Mouse (Mus musculus) thymus, postnatal 4 days (tissue): ENCODE measurements at regions not wholly inside any gene's neighbourhood (a gene's known extent, or its start where the extent isn't known, plus 50 kb on each side); places are given as distances from the start of the nearest gene placed in this dataset.

Source experiments
- DNase-seq: peaks from one replicate; pipeline ENCODE4 v3.0.0; 2021

DNA sequence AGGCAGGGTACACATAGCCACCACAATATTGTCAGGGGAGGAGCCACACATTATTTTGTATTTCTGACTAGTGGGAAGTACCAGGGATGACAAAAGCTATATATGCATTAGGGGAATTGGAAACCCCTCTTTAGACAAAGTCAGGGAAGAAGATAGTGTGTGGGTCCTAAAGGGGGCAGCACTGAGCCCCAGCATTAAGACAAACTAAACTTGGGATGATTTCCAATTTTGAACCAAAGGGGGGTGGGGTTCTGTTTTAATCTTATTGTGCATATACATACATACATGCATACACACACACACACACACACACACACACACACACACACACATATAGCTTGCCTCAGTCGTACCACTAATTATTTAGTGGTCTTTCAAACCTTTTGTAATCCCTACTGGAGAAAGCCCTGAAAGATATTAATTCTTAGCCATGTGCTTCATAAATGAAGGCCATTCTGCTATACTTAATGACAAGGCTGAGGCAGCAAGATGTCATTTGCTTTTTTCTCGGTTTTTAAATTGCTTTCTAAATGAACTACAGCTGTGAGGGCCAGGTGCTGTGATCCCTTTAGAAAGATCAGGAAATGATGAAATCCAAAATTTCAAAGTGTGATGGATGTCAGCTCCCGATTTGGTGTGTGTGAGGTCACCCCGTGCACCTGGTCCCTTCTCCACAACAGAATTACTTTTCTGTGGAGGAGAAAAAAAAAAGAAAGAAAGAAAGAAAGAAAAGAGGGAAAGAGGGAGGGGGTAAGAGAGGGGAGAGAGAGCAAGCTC is 523.5 kb downstream of the Rnf144a start:
- peak; percentile 38 for DNase-seq

DNA sequence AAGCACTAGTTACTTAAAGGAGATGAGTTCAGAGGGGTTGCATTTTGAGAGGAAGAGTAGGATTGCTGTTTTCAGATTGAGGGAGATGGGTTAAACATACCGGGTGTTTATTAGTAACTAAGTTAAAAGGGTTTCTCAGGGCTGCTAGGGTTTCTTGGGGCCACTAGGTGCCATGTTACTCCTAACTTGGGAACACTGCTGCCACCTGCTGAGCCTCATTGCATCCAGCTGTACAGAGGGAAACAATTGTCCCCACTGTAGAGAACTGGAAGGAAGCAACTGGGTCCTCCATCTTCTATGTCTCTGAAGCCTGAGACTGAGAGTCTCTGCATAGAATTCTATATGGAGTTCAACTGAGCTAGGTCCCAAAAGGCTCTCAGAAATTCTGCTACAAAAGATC is 524.3 kb downstream of the Rnf144a start:
- peak; percentile 51 for DNase-seq

DNA sequence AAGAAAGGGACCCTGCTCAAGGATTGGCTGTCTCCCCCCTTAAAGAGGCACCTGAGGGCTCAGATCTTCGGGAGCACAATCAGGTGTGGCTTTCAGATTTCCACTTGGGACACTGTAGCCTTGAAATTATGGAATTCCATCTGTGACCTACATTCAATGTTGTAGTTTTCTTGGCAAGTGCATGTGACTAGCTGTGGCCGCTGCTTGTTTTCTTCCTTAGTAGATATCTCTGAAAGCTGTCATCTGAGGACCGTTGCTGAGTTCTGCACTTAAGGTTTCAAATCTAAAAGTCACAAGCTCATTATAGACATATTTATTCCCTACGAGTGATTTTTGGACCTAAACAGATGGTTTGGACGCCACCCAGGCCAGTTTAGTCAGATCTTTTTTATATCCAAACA is 531.3 kb downstream of the Rnf144a start:
- DNase-seq = no peak

DNA sequence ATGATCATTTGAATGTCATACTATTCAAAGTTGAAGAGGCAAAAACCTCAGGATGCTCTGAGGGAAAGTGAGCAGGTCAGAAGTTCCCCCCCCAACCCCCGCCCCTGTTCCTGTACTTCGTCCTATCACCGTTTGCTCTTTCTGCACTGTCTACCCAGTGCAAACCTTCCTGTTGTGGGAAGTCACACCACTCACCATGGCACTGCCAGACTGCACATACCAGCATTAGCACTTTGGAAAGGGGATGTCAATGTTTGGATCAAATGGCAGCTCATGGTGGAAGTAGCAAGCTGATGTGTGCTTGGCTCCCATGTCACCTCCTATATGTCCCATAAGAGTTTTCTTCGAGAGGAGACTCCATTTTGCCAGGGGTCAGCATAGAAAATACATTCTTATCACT is 543.2 kb downstream of the Rnf144a start:
- no peak for DNase-seq

DNA sequence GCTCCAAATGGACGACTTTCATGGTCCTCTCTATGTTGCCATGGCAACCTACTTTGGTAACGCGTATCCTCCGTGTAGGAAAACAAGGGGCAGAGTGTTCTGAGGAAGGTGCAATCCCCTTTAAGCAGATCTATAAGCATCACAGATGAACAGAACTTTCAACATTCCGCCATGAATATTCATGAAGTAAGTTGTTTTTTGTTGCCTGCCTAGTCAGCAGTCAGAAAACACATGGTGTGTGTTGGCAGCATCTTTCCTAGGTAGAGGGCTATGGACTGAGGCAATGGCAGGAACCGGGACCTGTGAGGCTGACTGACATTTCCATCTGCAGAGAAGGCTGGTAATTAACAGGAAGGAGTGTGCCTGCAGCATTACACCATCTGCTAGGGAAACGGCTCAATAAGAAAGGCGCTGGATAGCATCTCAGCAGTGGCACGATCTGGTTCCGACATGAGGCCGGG is 544.0 kb downstream of the Rnf144a start:
- DNase-seq = no peak

DNA sequence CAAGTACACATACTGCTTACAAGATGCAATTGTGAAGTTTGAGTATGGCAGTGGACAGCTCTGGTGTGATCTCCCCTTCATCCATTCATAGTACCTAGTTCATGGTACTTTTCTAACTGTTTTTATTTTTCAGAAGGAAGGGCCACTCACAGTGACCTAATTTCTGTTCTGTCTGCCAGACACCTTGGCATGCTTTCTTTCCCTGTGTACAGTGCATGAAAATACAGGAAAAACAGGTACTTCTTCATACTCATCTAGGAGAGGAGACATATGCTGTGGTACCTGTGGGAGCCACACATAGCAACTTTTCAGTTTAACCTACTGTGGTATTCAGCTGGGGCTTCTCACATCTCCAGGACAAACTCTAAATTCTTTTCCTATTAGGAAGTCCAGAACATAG is 545.2 kb downstream of the Rnf144a start:
- DNase-seq = no peak

DNA sequence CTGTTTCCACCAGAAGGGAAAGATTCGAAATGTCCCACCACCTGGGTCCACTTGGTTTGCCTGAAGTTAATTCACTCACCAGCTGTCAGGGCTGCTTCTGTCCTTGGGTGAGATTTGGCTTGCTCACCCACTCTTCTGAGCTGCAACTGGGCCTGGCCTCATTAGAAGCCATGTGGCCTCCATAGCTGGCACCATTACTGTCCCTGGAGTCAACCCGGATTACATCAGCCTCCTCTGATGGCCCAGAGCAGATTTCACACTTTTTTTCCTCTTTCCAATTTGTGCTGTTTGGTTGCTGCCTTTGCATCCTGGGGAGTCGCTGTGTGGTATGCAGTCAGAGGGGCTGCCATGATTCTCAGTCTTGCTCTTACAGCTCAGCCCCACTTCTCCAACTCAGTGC is 550.0 kb downstream of the Rnf144a start:
- DNase-seq = no peak

DNA sequence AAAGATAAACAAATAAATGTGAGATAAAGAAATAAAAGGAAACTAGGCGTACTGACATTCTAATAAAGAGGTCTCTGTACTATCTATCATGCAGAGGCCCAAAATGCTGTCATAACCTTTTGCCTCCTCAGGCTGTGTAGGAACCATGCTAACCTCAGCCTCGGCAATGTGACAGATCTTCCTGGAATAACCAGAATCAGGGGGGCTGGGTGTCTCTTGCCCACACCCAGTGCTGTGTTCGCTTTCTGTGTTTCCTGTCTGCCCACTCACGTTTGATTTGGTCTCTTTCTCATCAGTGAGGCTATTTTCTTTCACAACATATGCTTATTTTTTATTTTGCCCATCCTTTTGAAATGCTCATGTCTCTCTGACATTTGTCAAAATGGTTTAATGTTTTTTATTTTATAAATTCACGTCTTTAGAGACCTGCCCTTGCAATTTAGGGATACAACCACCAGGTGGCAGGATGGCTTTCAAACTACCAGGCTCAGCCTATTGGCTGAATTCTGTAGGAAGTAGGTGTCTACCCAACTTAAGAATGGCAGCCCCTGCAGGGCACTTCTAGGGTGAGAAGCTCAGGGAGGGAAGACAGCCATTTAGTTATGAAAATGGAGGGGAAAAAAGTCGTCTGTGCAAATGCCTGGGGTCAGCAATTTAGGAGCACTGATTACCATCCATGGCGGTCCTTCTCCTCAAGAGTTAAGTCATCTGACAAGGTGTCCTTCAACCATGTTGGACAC is 550.8 kb downstream of the Rnf144a start:
- peak; percentile 73 for DNase-seq

DNA sequence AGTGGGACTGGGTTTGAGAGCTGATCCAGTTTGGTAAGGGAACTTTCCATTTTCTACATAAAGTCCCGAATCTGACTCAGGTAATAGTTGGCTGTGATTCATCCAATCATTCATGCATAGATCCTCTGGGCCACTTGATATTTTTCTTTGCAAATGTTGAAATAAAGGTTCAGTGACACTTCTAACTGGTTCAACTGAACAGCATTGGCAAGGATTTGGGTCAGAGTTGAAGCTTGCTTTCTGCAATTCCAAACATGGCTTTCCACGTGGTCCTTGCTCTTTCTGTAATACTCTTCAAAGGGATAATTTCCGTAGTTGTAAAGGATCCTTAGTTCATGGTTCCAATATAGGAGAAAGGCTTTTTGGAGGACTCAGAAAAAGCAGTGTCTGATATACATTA is 554.0 kb downstream of the Rnf144a start:
- DNase-seq = no peak

DNA sequence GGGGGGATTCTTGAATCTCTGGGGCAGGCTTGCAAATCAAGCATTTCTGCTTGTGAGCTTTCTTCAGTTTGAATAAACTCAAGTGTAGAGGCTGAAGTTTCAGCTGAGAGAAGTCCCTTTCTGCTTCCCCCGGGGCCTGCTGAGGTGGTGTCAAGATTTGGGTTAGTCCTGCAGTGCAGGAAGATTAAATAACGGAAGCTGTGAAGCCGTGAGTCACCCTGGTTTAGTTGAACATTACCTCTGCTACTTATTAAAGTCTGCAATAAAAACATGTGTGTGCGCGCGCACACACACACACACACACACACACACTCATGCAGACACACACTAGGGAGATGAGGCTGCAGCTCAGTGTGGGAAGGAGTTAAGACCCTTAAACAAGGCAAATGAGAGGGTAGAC is 556.7 kb downstream of the Rnf144a start:
- no peak for DNase-seq

DNA sequence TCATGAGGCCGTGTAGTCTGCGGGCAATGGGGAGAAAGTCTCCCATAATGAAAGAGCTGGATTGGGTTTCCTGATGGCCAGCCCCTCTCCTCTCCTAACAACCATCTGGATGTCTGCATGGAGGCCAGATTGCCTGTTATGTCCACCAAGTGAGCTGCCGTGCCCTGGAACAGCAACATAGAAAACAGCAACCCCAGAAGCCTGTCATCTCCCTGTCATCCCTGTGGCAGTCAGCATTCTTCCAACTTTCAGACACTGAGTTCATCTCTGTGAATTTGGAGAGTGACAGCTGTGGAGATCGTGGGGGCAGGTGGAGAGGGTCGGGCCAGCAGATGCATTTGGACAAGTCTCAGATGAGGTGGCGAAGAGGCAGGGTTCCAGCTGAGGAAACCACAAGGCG is 585.0 kb downstream of the Rnf144a start:
- no peak for DNase-seq

DNA sequence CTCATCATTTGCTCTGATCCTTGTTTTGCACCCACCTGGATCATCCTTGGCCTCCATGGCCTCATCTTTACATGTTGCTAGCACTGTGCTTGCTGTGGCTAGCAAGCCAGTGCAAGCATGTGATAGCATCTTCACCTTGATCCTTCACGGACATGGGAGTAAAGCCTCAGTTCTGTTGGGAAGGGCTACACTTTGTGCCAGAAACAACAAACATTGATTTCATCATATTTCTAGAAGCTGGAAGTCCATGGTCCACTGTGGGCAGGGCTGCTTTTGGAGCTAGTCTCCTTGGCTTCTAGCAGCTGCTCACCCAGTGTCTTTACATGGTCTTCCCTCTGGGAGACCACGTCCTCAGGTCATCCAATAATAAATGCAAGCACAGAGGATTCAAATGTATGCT is 587.1 kb downstream of the Rnf144a start:
- DNase-seq = no peak

DNA sequence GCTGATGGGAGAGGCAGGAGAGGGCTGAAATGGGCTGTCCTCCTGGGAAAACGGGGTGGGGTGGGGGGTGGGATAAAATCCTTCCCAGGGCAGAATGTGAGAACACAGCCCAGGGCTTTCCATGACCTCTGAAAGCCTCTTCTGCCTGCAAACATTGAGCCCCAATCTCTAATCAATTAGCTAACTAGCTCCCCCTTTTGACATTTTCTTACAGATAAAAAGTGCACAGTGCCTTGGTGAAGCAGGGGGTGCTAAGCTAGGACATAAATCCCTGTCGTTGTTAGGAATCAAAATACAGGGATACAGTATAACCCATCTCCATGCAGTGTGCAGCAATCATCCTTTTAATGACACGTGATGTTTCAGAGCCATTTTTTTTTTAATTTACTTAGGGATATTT is 588.1 kb downstream of the Rnf144a start:
- no peak for DNase-seq

DNA sequence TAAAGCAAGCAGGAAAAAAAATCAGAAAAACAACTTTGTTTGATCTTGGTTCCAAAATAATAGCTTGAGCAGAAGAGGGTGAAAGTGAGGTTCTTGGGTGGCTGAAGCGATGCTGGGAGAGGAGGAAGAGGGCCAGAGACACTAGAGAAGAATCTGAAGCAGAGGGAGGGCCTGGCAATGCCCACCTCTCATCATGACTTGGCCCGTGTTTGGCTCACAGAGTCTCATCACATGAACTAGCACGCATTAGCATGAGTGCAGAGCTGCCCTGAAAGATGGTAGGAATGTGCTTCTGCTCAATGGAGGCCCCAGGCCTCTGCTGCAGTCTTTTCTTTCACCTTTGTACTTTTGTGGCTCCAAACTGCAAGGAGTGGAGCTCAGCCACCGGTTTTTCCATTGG is 588.6 kb downstream of the Rnf144a start:
- no peak for DNase-seq

DNA sequence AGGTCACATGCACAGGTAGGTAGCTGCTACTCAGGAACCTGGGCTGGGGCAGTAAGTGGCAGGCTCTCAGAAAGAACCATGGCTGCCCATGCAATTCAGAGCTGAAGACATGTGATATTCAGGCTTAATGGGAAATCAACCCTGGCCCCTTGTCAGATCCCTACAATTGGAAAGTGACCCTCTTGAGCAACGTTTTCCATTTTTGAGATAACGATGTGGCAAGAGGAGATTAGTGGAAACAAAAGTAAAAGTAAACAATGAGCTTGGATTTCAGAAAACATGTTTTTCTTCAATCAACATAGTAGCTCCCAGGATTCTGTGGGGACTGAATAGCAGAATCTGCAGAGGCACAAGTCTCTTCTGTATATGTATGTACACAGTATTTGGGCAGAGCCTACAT is 598.8 kb downstream of the Rnf144a start:
- DNase-seq = no peak

DNA sequence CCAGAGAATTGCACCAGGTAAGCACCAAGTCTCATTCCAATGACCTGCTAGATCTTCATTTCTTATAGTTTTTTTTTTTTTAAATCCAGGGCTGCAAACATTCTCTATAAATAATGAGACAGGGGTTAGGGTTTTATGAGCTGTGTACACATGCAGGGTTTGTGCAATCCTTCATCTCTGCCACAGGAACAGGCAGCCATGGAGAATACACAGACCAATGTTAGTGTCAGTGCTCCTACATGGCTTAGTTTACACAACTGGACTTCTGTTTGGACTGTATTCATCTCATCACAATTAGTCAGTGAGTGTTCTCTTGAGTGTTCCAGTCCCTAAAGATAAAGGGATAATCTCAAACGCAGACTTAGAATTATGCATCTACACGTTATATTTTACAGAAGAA is 620.0 kb downstream of the Rnf144a start:
- no peak for DNase-seq

DNA sequence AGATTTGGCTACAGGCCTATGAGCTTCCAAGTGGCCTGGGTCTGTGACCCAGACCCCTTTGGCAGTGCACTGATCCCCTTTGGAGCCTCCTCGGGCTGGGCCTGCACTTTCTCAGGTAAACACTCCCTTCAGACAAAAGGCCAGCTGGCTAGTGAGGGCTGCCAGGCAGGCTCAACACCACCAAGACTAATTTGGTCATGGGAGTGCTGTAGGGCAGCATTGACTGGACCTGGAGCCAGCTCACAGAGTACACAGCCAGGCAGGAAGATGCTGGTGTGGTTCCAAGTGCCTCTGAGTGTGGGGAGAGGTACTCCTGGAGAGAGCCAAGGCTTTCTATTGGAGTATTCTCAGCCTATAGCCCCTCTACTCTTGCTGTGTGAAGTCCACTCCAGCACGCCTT is 620.5 kb downstream of the Rnf144a start:
- DNase-seq = no peak

DNA sequence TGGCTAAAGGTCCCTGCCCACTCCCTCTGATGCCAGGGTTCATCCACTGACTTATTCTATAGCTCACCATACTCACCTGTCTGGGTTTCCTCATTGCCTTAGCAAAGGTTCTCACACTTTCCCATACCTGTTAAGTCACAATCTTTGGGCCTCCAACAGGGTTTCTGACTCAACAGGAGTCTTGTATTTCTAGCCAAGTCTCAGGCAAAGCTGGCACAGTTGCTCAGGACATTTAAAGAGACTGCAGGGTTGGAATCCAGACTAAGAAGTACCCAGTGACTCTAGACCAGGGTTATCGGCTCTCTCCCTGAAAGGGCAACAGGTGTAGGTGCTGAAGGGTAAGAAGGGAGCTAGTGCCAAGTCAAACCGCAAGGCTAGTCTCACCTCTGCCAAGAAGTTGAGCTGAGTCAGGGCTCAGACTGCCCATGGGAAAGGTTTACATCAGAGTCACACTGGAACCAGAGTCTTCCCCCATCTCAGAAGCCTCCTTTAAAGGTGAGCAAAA is 622.4 kb downstream of the Rnf144a start:
- no peak for DNase-seq

DNA sequence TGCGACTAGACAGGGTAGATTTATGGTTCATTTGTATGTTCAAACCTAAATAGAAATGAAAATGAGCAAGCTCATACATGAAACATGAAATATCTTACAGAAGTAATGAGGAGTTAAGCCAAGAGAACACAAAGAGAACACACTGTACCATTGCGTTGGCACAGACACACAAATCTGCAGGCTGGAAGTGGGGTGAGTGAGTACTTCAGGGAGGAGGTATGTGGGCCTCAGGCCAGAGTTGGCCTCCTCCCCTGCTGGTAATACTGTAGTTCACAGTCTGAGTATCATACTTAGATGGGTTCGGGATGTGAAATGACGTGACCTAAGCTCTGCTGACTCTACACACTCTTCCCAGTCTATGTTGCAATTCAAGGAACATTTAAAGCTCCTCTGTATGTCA is 624.1 kb downstream of the Rnf144a start:
- no peak for DNase-seq

DNA sequence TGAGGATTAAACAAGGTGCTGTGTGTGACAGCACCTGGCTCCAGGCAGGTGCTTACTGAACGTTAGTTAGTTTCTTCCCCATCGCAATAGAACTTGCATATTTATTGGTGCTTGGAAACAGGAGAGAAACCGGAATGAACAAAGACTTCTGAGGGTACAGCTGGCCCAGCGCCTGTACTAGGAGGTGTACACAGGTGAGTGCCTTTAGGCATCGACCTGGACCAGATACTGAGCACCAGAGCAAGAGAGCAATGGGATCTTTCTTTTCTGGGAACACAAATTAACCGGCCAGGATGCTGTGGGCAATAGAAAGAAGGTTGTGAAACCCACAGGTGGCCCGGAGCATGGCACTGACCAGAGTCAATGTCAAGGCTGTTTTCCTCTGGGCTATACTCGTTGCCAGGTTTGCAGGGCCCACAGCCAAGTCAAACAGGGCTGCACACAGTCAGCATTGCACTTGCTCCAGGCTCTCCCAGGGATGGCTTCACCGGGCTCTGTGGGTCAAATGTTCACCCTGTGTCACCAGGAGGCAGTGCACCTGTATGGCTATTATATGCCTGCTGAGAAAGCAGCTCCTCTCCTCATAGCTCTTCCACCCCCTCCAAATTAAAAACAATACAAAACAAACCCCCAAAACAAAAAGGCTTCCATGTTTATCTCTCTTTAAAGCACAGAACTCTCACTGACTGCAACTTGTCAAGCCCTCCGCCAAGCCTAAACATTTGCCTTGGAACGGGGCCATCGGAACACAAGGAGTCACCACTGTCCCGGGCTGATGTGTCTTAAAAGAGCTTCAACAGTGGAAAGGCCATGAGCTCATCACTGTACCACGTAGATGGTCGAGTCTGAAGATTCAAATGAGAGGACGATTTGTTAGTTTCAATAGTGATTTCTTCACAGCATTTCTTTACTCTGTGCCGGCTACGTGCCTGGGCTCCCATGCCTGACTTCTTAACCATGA is 629.1 kb downstream of the Rnf144a start:
- DNase-seq = no peak

DNA sequence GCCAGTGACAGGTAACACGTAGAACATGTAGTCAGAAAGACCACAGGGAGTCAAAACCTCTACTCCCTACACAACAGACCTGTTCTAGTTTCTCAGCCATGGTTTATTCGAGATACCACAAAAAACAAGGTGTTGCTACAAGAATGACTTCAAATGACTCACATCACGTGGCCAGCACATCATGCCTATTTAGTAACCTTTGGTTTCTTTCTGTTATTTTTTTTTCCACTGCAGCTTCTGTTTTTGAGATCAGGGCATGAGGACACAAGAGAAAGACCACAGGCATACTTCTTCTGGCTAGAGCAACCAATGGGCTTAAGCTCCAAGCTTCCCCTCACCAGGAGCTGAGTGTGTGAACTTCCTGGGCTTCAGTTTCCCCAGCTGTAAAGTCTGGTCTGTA is 630.7 kb downstream of the Rnf144a start:
- DNase-seq = no peak

DNA sequence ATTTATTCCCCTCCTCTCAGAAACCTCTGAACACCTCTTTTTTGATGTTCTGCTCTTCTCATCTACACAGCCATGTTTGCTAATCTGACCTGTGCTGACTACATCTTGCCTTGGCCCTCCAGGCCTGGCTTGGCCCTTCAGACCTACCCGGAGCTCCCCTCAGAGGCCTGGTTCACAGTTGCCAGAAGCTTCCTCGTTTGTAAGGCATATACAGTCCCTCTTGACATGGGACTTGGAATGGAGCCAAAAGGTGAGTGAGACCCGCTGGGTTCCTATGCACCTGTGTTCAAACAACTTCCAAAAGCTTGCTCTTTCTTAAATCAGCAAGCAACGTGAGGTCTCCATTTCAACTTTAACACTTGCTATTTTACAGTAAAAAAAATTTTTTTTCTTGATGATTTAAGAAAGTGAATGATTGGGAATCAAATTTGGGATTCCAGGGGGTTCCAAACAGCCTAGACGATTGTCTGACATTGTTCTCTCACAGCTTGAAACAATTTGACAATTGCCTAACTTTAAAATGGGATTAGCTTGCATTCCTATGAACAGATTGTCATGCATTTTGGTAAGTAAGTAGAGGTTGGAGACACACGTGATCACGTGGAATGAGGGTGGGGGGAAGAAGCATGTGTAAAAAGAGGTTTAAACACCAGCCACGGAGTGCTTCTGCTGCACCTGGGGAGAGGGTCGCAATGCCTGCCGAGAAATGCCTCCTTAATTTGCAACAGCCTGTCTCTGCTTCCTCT is 631.9 kb downstream of the Rnf144a start:
- DNase-seq = peak; percentile 9
